Mouse (Mus musculus) limb, embryonic 12.5 days (tissue): ENCODE results near the gene Rbms2. TPM values are rescaled to one million over a fixed set of nuclear protein-coding genes. Genes with fewer than 3 reads are reported as not detected.
"Not testable (repeated sequence)": the region's sequence is repeated elsewhere in the genome, so short reads cannot be mapped to it uniquely, and the experiment has no call there.

ENCODE experiments used
- ATAC-seq: fragments of 200-750 bp; cut with Nextera tagmentation; 2 replicates; pipeline ENCODE4 v1.8.0; 2017; ENCODE audit warnings: low read depth, moderate TSS enrichment; ENCODE audit not compliant: insufficient number of reproducible peaks, insufficient read depth, low FRiP score, low TSS enrichment
- H3K27ac ChIP-seq: fragments of 300-500 bp; sonication (generic); 2 replicates; pipeline ENCODE4 v1.5.1; 2016; ENCODE audit warnings: mild to moderate bottlenecking, moderate library complexity
- H3K27me3 ChIP-seq: fragments of 300-500 bp; sonication (generic); 2 replicates; pipeline ENCODE4 v1.6.1; 2016; ENCODE audit warnings: mild to moderate bottlenecking, moderate library complexity
- H3K36me3 ChIP-seq: fragments of 300-500 bp; sonication (generic); 2 replicates; pipeline ENCODE4 v1.6.1; 2016; ENCODE audit warnings: mild to moderate bottlenecking, moderate library complexity
- H3K4me1 ChIP-seq: fragments of 300-500 bp; sonication (generic); replicated peaks from 2 replicates; pipeline ENCODE4 v1.6.1; 2016
- H3K4me2 ChIP-seq: fragments of 300-500 bp; sonication (generic); 2 replicates; pipeline ENCODE4 v1.6.1; 2016; ENCODE audit warnings: mild to moderate bottlenecking, moderate library complexity
- H3K4me3 ChIP-seq: fragments of 300-500 bp; sonication (generic); replicated peaks from 2 replicates; pipeline ENCODE4 v1.5.1; 2016; ENCODE audit warnings: mild to moderate bottlenecking
- H3K9ac ChIP-seq: fragments of 300-500 bp; sonication (generic); replicated peaks from 2 replicates; pipeline ENCODE4 v1.6.1; 2016; ENCODE audit warnings: mild to moderate bottlenecking, moderate library complexity
- H3K9me3 ChIP-seq: fragments of 300-500 bp; sonication (generic); 2 replicates; pipeline ENCODE4 v1.6.1; 2016; ENCODE audit warnings: mild to moderate bottlenecking, moderate library complexity
- WGBS: fragments of 180-500 bp; shearing (Covaris S2); methylation state at CpG from one replicate; pipeline ENCODE4 v1.1.7; 2016; 5-methylcytosine and 5-hydroxymethylcytosine counted together
- polyA plus RNA-seq: library from polyadenylated mRNA; unstranded; fragments of >200 nt; fragmentation: Nextera tagmentation; extraction: Ambion mirVana; gene quantifications from 2 replicates; pipeline ENCODE4 v1.2.1, GENCODE M21; 2016

The Rbms2 gene
- polyA plus RNA-seq, 1 experiment from 2014 or later, result 33.0 TPM

GRCm38 (mm10) chr10:128167091-128167490 lies 13.0 kb downstream of the Rbms2 start:
- Histone ChIP-seq H3K4me1 (0 out of 2 replicates have a peak, but pooled peaks cover 10% of the 10 kb centered on the region), H3K9ac (no peak overlapping the region; the same call in 1 of the 2 replicates), H3K27ac (peak overlapping the region; percentile 36), H3K36me3 (peaks cover 14% of the 10 kb centered on the region; the same call in 1 of the 2 replicates), H3K4me3 (no peak overlapping the region), H3K9me3 (no peaks in the 10 kb centered on the region), H3K4me2 (no peak overlapping the region), H3K27me3 (no peaks in the 10 kb centered on the region)
- WGBS, result 49% methylated on average over 6 of the region's 6 CpGs
- no peak for ATAC-seq

- H3K9ac ChIP-seq, H3K9me3 ChIP-seq, H3K4me2 ChIP-seq, H3K4me3 ChIP-seq, H3K27me3 ChIP-seq, H3K27ac ChIP-seq, ATAC-seq: not testable (repeated sequence)
- Histone ChIP-seq H3K36me3 (peaks cover 18% of the 10 kb centered on the region; the same call in 1 of the 2 replicates), H3K4me1 (0 out of 2 replicates have a peak, but pooled peaks cover 10% of the 10 kb centered on the region)
- 98% methylated on average over 3 of the region's 3 CpGs for WGBS
Measured at GRCm38 (mm10) chr10:128165726-128166125, 14.4 kb downstream of the Rbms2 start.

GRCm38 (mm10) chr10:128153978-128154377 lies 26.1 kb downstream of the Rbms2 start:
- H3K9ac ChIP-seq, result no peak overlapping the region
- H3K4me2 ChIP-seq, result no peak overlapping the region
- no peak for ATAC-seq
- no peak overlapping the region for H3K4me3 ChIP-seq
- peaks cover 12% of the 10 kb centered on the region for H3K36me3 ChIP-seq
- H3K9me3 ChIP-seq, result no peaks in the 10 kb centered on the region
- H3K4me1 ChIP-seq, result peaks cover 10% of the 10 kb centered on the region
- no peaks in the 10 kb centered on the region for H3K27me3 ChIP-seq
- H3K27ac ChIP-seq, result no peak overlapping the region
- 85% methylated on average over 3 of the region's 3 CpGs for WGBS

GRCm38 (mm10) chr10:128150941-128151340 lies 29.2 kb downstream of the Rbms2 start:
- Histone ChIP-seq H3K4me1 (peaks cover 12% of the 10 kb centered on the region), H3K27me3 (no peaks in the 10 kb centered on the region), H3K27ac (no peak overlapping the region), H3K4me3 (no peak overlapping the region), H3K4me2 (no peak overlapping the region), H3K9ac (no peak overlapping the region), H3K36me3 (peaks cover 32% of the 10 kb centered on the region), H3K9me3 (no peaks in the 10 kb centered on the region)
- 80% methylated on average over 14 of the region's 14 CpGs for WGBS
- no peak for ATAC-seq

GRCm38 (mm10) chr10:128149592-128149991 lies 30.5 kb downstream of the Rbms2 start:
- H3K9ac ChIP-seq, result 0 out of 2 replicates have a peak overlapping the region, but pooled peaks have one; percentile 6
- peaks cover 45% of the 10 kb centered on the region for H3K36me3 ChIP-seq
- H3K4me2 ChIP-seq, result peak overlapping the region; percentile 25
- H3K27me3 ChIP-seq, result no peaks in the 10 kb centered on the region
- no peaks in the 10 kb centered on the region for H3K9me3 ChIP-seq
- H3K27ac ChIP-seq, result peak overlapping the region; percentile 68
- 6% methylated on average over 5 of the region's 5 CpGs for WGBS
- peak; percentile 88 for ATAC-seq
- no peak overlapping the region for H3K4me3 ChIP-seq
- peaks cover 12% of the 10 kb centered on the region for H3K4me1 ChIP-seq

GRCm38 (mm10) chr10:128148789-128149365 lies 31.2 kb downstream of the Rbms2 start:
- 0 out of 2 replicates have a peak overlapping the region, but pooled peaks have one; percentile 6 for H3K9ac ChIP-seq
- H3K27ac ChIP-seq, result peak overlapping the region; percentile 68
- peaks cover 12% of the 10 kb centered on the region for H3K4me1 ChIP-seq
- WGBS, result 92% methylated on average over 5 of the region's 5 CpGs
- no peaks in the 10 kb centered on the region for H3K9me3 ChIP-seq
- peaks cover 53% of the 10 kb centered on the region for H3K36me3 ChIP-seq
- H3K27me3 ChIP-seq, result no peaks in the 10 kb centered on the region
- peak overlapping the region; percentile 25; the same call in 1 of the 2 replicates for H3K4me2 ChIP-seq
- H3K4me3 ChIP-seq, result no peak overlapping the region
- ATAC-seq, result no peak

- Histone ChIP-seq H3K4me1 (peaks cover 12% of the 10 kb centered on the region), H3K36me3 (peaks cover 80% of the 10 kb centered on the region), H3K9ac (no peak overlapping the region), H3K4me2 (no peak overlapping the region), H3K27ac (no peak overlapping the region), H3K9me3 (no peaks in the 10 kb centered on the region), H3K4me3 (no peak overlapping the region), H3K27me3 (no peaks in the 10 kb centered on the region)
- 57% methylated on average over 2 of the region's 2 CpGs for WGBS
- no peak for ATAC-seq
Measured at GRCm38 (mm10) chr10:128144961-128145360, 35.1 kb downstream of the Rbms2 start.

GRCm38 (mm10) chr10:128143659-128144058 lies 36.4 kb downstream of the Rbms2 start:
- WGBS, result 62% methylated on average over 4 of the region's 4 CpGs
- H3K4me3 ChIP-seq, result no peak overlapping the region
- no peaks in the 10 kb centered on the region for H3K9me3 ChIP-seq
- no peak overlapping the region for H3K9ac ChIP-seq
- H3K4me2 ChIP-seq, result no peak overlapping the region
- no peaks in the 10 kb centered on the region for H3K4me1 ChIP-seq
- peaks cover 90% of the 10 kb centered on the region for H3K36me3 ChIP-seq
- no peak overlapping the region for H3K27ac ChIP-seq
- no peaks in the 10 kb centered on the region for H3K27me3 ChIP-seq
- ATAC-seq, result no peak

- H3K27ac ChIP-seq, result no peak overlapping the region
- WGBS, result 74% methylated on average over 2 of the region's 2 CpGs
- no peak for ATAC-seq
- no peak overlapping the region for H3K4me2 ChIP-seq
- no peaks in the 10 kb centered on the region for H3K4me1 ChIP-seq
- no peaks in the 10 kb centered on the region for H3K27me3 ChIP-seq
- H3K36me3 ChIP-seq, result peaks cover 93% of the 10 kb centered on the region
- H3K4me3 ChIP-seq, result no peak overlapping the region
- H3K9ac ChIP-seq, result no peak overlapping the region
- no peaks in the 10 kb centered on the region for H3K9me3 ChIP-seq
Measured at GRCm38 (mm10) chr10:128142165-128142564, 37.9 kb downstream of the Rbms2 start.

GRCm38 (mm10) chr10:128140236-128140952 lies 39.7 kb downstream of the Rbms2 start:
- Histone ChIP-seq H3K36me3 (peaks cover 91% of the 10 kb centered on the region), H3K27ac (no peak overlapping the region), H3K9me3 (no peaks in the 10 kb centered on the region), H3K27me3 (no peaks in the 10 kb centered on the region), H3K4me2 (no peak overlapping the region), H3K9ac (no peak overlapping the region), H3K4me1 (no peaks in the 10 kb centered on the region), H3K4me3 (no peak overlapping the region)
- 76% methylated on average over 12 of the region's 12 CpGs for WGBS
- no peak for ATAC-seq

GRCm38 (mm10) chr10:128135374-128135773 lies 44.7 kb downstream of the Rbms2 start:
- no peaks in the 10 kb centered on the region for H3K4me1 ChIP-seq
- H3K4me2 ChIP-seq, result no peak overlapping the region
- no peak overlapping the region for H3K27ac ChIP-seq
- H3K9ac ChIP-seq, result no peak overlapping the region
- 81% methylated on average over 6 of the region's 6 CpGs for WGBS
- H3K27me3 ChIP-seq, result no peaks in the 10 kb centered on the region
- no peak overlapping the region for H3K4me3 ChIP-seq
- H3K36me3 ChIP-seq, result peaks cover 91% of the 10 kb centered on the region
- ATAC-seq, result no peak
- no peaks in the 10 kb centered on the region for H3K9me3 ChIP-seq
